17 mouse cellular contexts compared by ENCODE assay signal in the genomic region with DNA sequence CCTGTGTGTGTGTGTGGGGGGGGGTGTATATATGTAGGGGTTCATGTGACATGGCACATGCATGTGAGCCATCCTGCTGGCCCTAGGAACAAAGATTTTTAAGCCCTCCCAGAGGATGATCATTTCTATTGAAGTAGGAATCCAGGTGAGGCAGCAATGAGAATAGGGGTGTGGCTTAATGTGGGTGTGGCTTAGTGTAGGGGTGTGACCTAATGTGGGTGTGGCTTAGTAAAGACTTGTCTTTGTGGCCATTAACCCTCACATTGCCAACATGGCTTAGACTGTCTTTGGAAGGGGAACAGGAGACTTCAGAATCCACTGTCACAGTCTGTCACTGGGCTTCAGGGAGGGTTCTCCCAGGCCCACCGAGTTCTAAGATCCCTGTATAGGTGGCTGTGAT.
DNase-seq lines count a peak whose midpoint lies in the region; ATAC-seq and TF ChIP-seq lines count a peak whose summit lies in the region.
"Had no signal": no experiment of that assay in that cellular context is flagged by ENCODE, and none has a peak within 500 bp of the region (broad histone marks: within the 10 kb centered on the region; RNA-seq: fewer than 3 reads in every experiment).

No protein-coding gene starts in this region.

- H3K4me2 ChIP-seq in hindbrain, embryonic 14.5 days (replicated peaks) = no peak overlapping the region
- no peak overlapping the region for H3K4me2 ChIP-seq in hindbrain, embryonic 12.5 days (replicated peaks)
- no peak overlapping the region for H3K4me2 ChIP-seq in stomach, embryonic 16.5 days (ENCODE audit: low read depth, low read length)
- no peak overlapping the region for H3K4me2 ChIP-seq in stomach, postnatal 0 days (replicated peaks; ENCODE audit: low read depth)
- H3K4me2 ChIP-seq: embryonic facial prominence, embryonic 15.5 days; intestine, embryonic 15.5 days; liver, embryonic 11.5 days had no signal

- no peaks in the 10 kb centered on the region for H3K9me3 ChIP-seq in hindbrain, embryonic 14.5 days (ENCODE audit: control insufficient read depth, low read length)
- H3K9me3 ChIP-seq in hindbrain, embryonic 12.5 days (replicated peaks) = no peaks in the 10 kb centered on the region
- H3K9me3 ChIP-seq in stomach, embryonic 16.5 days (replicated peaks; ENCODE audit: control insufficient read depth, low read length) = no peaks in the 10 kb centered on the region
- no peaks in the 10 kb centered on the region for H3K9me3 ChIP-seq in stomach, postnatal 0 days (ENCODE audit: control insufficient read depth, low read length)
- H3K9me3 ChIP-seq: embryonic facial prominence, embryonic 15.5 days; intestine, embryonic 15.5 days; midbrain, embryonic 10.5 days had no signal

- ATAC-seq in hindbrain, embryonic 14.5 days (ENCODE audit: low FRiP score) = peak; percentile 3; the same call in 1 of the 2 replicates
- ATAC-seq in hindbrain, embryonic 12.5 days (ENCODE audit: low FRiP score) = no peak
- ATAC-seq in stomach, embryonic 16.5 days (ENCODE audit: insufficient read depth, low FRiP score) = peak; percentile 8; the same call in 1 of the 2 replicates
- ATAC-seq in stomach, postnatal 0 days (ENCODE audit: low FRiP score, low TSS enrichment) = no peak

- H3K27ac ChIP-seq in hindbrain, embryonic 14.5 days = no peak overlapping the region
- H3K27ac ChIP-seq in hindbrain, embryonic 12.5 days = no peak overlapping the region
- H3K27ac ChIP-seq in stomach, embryonic 16.5 days (ENCODE audit: low read length) = no peak overlapping the region
- no peak overlapping the region for H3K27ac ChIP-seq in stomach, postnatal 0 days (replicated peaks)
- H3K27ac ChIP-seq: embryonic facial prominence, embryonic 15.5 days; intestine, embryonic 15.5 days; midbrain, embryonic 10.5 days had no signal

- DNase-seq in hindbrain, embryonic 14.5 days (ENCODE audit: low spot score) = no peak
- DNase-seq in stomach, postnatal 0 days (ENCODE audit: low spot score) = no peak
- peak; percentile 79 for DNase-seq in R1 (ENCODE audit: low read depth, low spot score)
- DNase-seq in splenic B cell, adult 2 months (ENCODE audit: low read depth, low spot score) = peak; percentile 35
- DNase-seq in left cerebral cortex, postnatal 4 days = no peak
- no peak for DNase-seq in retina, embryonic 14.5 days (ENCODE audit: low spot score)
- DNase-seq: adrenal gland, postnatal 14 days; cerebellum, adult 8-10 months; gastrocnemius, postnatal 14 days; kidney, postnatal 10 days; right cerebral cortex, postnatal 14 days had no signal

- intact Hi-C loops in left cerebral cortex, postnatal 4 days (cut with DNase I) = loop anchor here (5.0 to 10.0 kb wide), 2 partner anchors 250 to 382 kb away; a partner anchor contains a TSS

- no peak overlapping the region for H3K9ac ChIP-seq in hindbrain, embryonic 14.5 days
- H3K9ac ChIP-seq in hindbrain, embryonic 12.5 days = no peak overlapping the region
- H3K9ac ChIP-seq in stomach, embryonic 16.5 days (ENCODE audit: low read length) = no peak overlapping the region
- H3K9ac ChIP-seq in stomach, postnatal 0 days (ENCODE audit: low read length) = no peak overlapping the region
- H3K9ac ChIP-seq: embryonic facial prominence, embryonic 15.5 days; intestine, embryonic 15.5 days had no signal

- no peak for TF ChIP-seq CTCF in stomach, postnatal 0 days (IDR thresholded peaks at IDR 0.05; ENCODE audit: low read depth)

- no peak overlapping the region for H3K4me3 ChIP-seq in hindbrain, embryonic 14.5 days (replicated peaks; ENCODE audit: low read length)
- H3K4me3 ChIP-seq in hindbrain, embryonic 12.5 days = no peak overlapping the region
- no peak overlapping the region for H3K4me3 ChIP-seq in stomach, embryonic 16.5 days (replicated peaks; ENCODE audit: low read length)
- no peak overlapping the region for H3K4me3 ChIP-seq in stomach, postnatal 0 days (ENCODE audit: low read depth, low read length)
- H3K4me3 ChIP-seq: embryonic facial prominence, embryonic 15.5 days; intestine, embryonic 15.5 days; midbrain, embryonic 10.5 days had no signal

- H3K36me3 ChIP-seq in hindbrain, embryonic 14.5 days (replicated peaks; ENCODE audit: control insufficient read depth, insufficient read depth) = no peaks in the 10 kb centered on the region
- no peaks in the 10 kb centered on the region for H3K36me3 ChIP-seq in hindbrain, embryonic 12.5 days
- H3K36me3 ChIP-seq in stomach, embryonic 16.5 days (ENCODE audit: control insufficient read depth, insufficient read depth, low read length) = no peaks in the 10 kb centered on the region
- no peaks in the 10 kb centered on the region for H3K36me3 ChIP-seq in stomach, postnatal 0 days (ENCODE audit: control insufficient read depth, insufficient read depth, low read length)
- H3K36me3 ChIP-seq in splenic B cell, adult 2 months (ENCODE audit: control insufficient read depth, insufficient read depth, low read length, poor library complexity, severe bottlenecking) = no peaks in the 10 kb centered on the region
- H3K36me3 ChIP-seq: embryonic facial prominence, embryonic 15.5 days; intestine, embryonic 15.5 days; midbrain, embryonic 10.5 days had no signal

- peaks cover 3% of the 10 kb centered on the region; the same call in 1 of the 2 replicates for H3K27me3 ChIP-seq in hindbrain, embryonic 14.5 days (ENCODE audit: control insufficient read depth, insufficient read depth, low read length)
- H3K27me3 ChIP-seq in hindbrain, embryonic 12.5 days = 0 out of 2 replicates have a peak, but pooled peaks cover 9% of the 10 kb centered on the region
- no peaks in the 10 kb centered on the region for H3K27me3 ChIP-seq in stomach, embryonic 16.5 days (ENCODE audit: control insufficient read depth, insufficient read depth, low read length)
- no peaks in the 10 kb centered on the region for H3K27me3 ChIP-seq in stomach, postnatal 0 days (ENCODE audit: control insufficient read depth, insufficient read depth, low read length)
- H3K27me3 ChIP-seq in splenic B cell, adult 2 months (ENCODE audit: control insufficient read depth, insufficient read depth, low read length, poor library complexity, severe bottlenecking) = no peaks in the 10 kb centered on the region
- H3K27me3 ChIP-seq: intestine, embryonic 15.5 days had no signal

- WGBS in hindbrain, embryonic 14.5 days = 59% methylated on average over 1 of the region's 1 CpGs
- 77% methylated on average over 1 of the region's 1 CpGs for WGBS in hindbrain, embryonic 12.5 days
- WGBS in stomach, embryonic 16.5 days = 76% methylated on average over 1 of the region's 1 CpGs
- 72% methylated on average over 1 of the region's 1 CpGs for WGBS in stomach, postnatal 0 days

- peaks cover 12% of the 10 kb centered on the region; the same call in 1 of the 2 replicates for H3K4me1 ChIP-seq in hindbrain, embryonic 14.5 days (replicated peaks; ENCODE audit: control insufficient read depth, insufficient read depth, low read length)
- peaks cover 21% of the 10 kb centered on the region for H3K4me1 ChIP-seq in hindbrain, embryonic 12.5 days
- no peaks in the 10 kb centered on the region for H3K4me1 ChIP-seq in stomach, embryonic 16.5 days (ENCODE audit: control insufficient read depth, insufficient read depth, low read length)
- H3K4me1 ChIP-seq in stomach, postnatal 0 days (replicated peaks; ENCODE audit: control insufficient read depth, insufficient read depth) = no peaks in the 10 kb centered on the region
- H3K4me1 ChIP-seq: intestine, embryonic 15.5 days had no signal

- no peak for TF ChIP-seq EP300 in stomach, postnatal 0 days (optimal IDR thresholded peaks at IDR 0.05)

Comparison
In these comparisons a context has a peak if more than half of its experiments do, and no peak if none do; other contexts are left out.
1. ATAC-seq: peak in hindbrain, embryonic 14.5 days (single experiment) and stomach, embryonic 16.5 days (single experiment); none in hindbrain, embryonic 12.5 days (single experiment) and stomach, postnatal 0 days (single experiment).
2. DNase-seq: peak in R1 (single experiment) and splenic B cell, adult 2 months (single experiment); none in hindbrain, embryonic 14.5 days (single experiment), stomach, postnatal 0 days (single experiment), left cerebral cortex, postnatal 4 days (single experiment) and retina, embryonic 14.5 days (single experiment).